Mouse (Mus musculus): ENCODE results near the gene Ctsw.

- TF ChIP-seq CTCF (conservative IDR thresholded peaks at IDR 0.05; ENCODE audit: low read length) (no peak), POU5F1 (IDR thresholded peaks at IDR 0.05; ENCODE audit: borderline replicate concordance, low read length) (no peak)
Observed at GRCm38 (mm10) chr19:5433951-5434350, 34.4 kb downstream of the Ctsw start.
